Mouse (Mus musculus) layer of hippocampus, adult 9-10 months (tissue): ENCODE measurements around the gene Pmpcb.
"Not testable (repeated sequence)": the region's sequence is repeated elsewhere in the genome, so short reads cannot be mapped to it uniquely, and the experiment has no call there.

ENCODE experiments used
- DNase-seq: peaks from one replicate; pipeline ENCODE4 v3.0.0; 2022; ENCODE audit warnings: low spot score

Gene Pmpcb

GRCm38 (mm10) chr5:21736956-21737585 is at the start of gene Pmpcb:
Gene Pmpcb, plus strand, starts transcription at chr5:21737141.
- DNase-seq, result peak; percentile 93

- no peak for DNase-seq
These were observed 44.7 kb upstream of the Pmpcb start for GRCm38 (mm10) chr5:21692230-21692629.

GRCm38 (mm10) chr5:21693372-21693870 is 43.5 kb upstream of the Pmpcb start:
- no peak for DNase-seq

- DNase-seq, result no peak
These were observed 42.0 kb upstream of the Pmpcb start for GRCm38 (mm10) chr5:21694854-21695490.

GRCm38 (mm10) chr5:21699555-21699954 is 37.4 kb upstream of the Pmpcb start:
- DNase-seq, result not testable (repeated sequence)

GRCm38 (mm10) chr5:21700272-21700821 is 36.6 kb upstream of the Pmpcb start:
- DNase-seq, result no peak

- no peak for DNase-seq
These were observed 36.0 kb upstream of the Pmpcb start for GRCm38 (mm10) chr5:21700934-21701333.

- peak; percentile 98 for DNase-seq
These were observed 35.5 kb upstream of the Pmpcb start, which contains the start of gene Napepld for GRCm38 (mm10) chr5:21701351-21702008. Gene Napepld, minus strand, starts transcription at chr5:21701396.

- no peak for DNase-seq
These were observed 35.0 kb upstream of the Pmpcb start for GRCm38 (mm10) chr5:21702009-21702364.

- no peak for DNase-seq
These were observed 34.0 kb upstream of the Pmpcb start for GRCm38 (mm10) chr5:21702873-21703475.

GRCm38 (mm10) chr5:21703708-21704107 is 33.2 kb upstream of the Pmpcb start:
- no peak for DNase-seq

GRCm38 (mm10) chr5:21706546-21706945 is 30.4 kb upstream of the Pmpcb start:
- DNase-seq, result no peak

- DNase-seq, result not testable (repeated sequence)
These were observed 28.9 kb upstream of the Pmpcb start for GRCm38 (mm10) chr5:21708011-21708410.

GRCm38 (mm10) chr5:21712127-21712715 is 24.7 kb upstream of the Pmpcb start:
- no peak for DNase-seq

- no peak for DNase-seq
These were observed 22.5 kb upstream of the Pmpcb start for GRCm38 (mm10) chr5:21714447-21714846.

- DNase-seq, result no peak
These were observed 19.7 kb upstream of the Pmpcb start for GRCm38 (mm10) chr5:21717165-21717715.

GRCm38 (mm10) chr5:21718546-21718945 is 18.4 kb upstream of the Pmpcb start:
- no peak for DNase-seq

- DNase-seq, result no peak
These were observed 17.7 kb upstream of the Pmpcb start for GRCm38 (mm10) chr5:21719209-21719608.

- no peak for DNase-seq
These were observed 12.5 kb upstream of the Pmpcb start for GRCm38 (mm10) chr5:21724427-21724826.

- DNase-seq, result no peak
These were observed 12.1 kb upstream of the Pmpcb start for GRCm38 (mm10) chr5:21724872-21725271.

- DNase-seq, result no peak
These were observed 7.8 kb upstream of the Pmpcb start for GRCm38 (mm10) chr5:21729107-21729506.
